ENCODE assay signal across 30 mouse cellular contexts in genomic region chr5:91977397-91977770, GRCm38 (mm10). TPM values are rescaled to one million over a fixed set of nuclear protein-coding genes. Genes with fewer than 3 reads are reported as not detected.
DNase-seq lines count a peak whose midpoint lies in the region; ATAC-seq and TF ChIP-seq lines count a peak whose summit lies in the region.
"Had no signal": no experiment of that assay in that cellular context is flagged by ENCODE, and none has a peak within 500 bp of the region (broad histone marks: within the 10 kb centered on the region; RNA-seq: fewer than 3 reads in every experiment).

No protein-coding gene starts in this region.

- no peak overlapping the region for H3K9ac ChIP-seq in CH12.LX (ENCODE audit: insufficient read depth, low read depth)
- H3K9ac ChIP-seq: embryonic facial prominence, embryonic 12.5 days; embryonic facial prominence, embryonic 15.5 days; forebrain, postnatal 0 days; heart, embryonic 12.5 days; heart, embryonic 15.5 days; hindbrain, embryonic 15.5 days had no signal

- in situ Hi-C loops in CH12.LX (cut with MboI; ENCODE audit: low pct_ligation_motif_present, low pct_unique_long_range_greater_than_20kb, low sequenced_read_pairs), result no loop called here

- no peaks in the 10 kb centered on the region for H3K9me3 ChIP-seq in CH12.LX (replicated peaks; ENCODE audit: low read length)
- H3K9me3 ChIP-seq: embryonic facial prominence, embryonic 12.5 days; embryonic facial prominence, embryonic 15.5 days; heart, embryonic 12.5 days; heart, embryonic 15.5 days; hindbrain, embryonic 15.5 days had no signal

- H3K79me2 ChIP-seq in CH12.LX (replicated peaks; ENCODE audit: control insufficient read depth, extremely low read depth, insufficient read depth, poor library complexity, severe bottlenecking), result no peaks in the 10 kb centered on the region

- no peak for TF ChIP-seq POLR2A in CH12.LX (IDR thresholded peaks at IDR 0.05; ENCODE audit: low read depth, low read length)

- no peak overlapping the region for H3K4me2 ChIP-seq in CH12.LX (ENCODE audit: insufficient read depth, low read depth, poor library complexity, severe bottlenecking)
- H3K4me2 ChIP-seq: embryonic facial prominence, embryonic 12.5 days; embryonic facial prominence, embryonic 15.5 days; heart, embryonic 12.5 days; heart, embryonic 15.5 days; hindbrain, embryonic 15.5 days had no signal

- TF ChIP-seq CTCF in CH12.LX (conservative IDR thresholded peaks at IDR 0.05 in 1 of 2, IDR thresholded peaks at IDR 0.05 in 1 of 2; ENCODE audit: low read depth in 2 of 2, low read length in 2 of 2), result no peak

- no peak for TF ChIP-seq EP300 in CH12.LX (IDR thresholded peaks at IDR 0.05; ENCODE audit: low read length)

- no peaks in the 10 kb centered on the region for H3K36me3 ChIP-seq in CH12.LX (replicated peaks in 1 of 2; ENCODE audit: control insufficient read depth in 1 of 2, insufficient read depth in 1 of 2, low read length in 1 of 2)
- H3K36me3 ChIP-seq: embryonic facial prominence, embryonic 12.5 days; embryonic facial prominence, embryonic 15.5 days; heart, embryonic 12.5 days; heart, embryonic 15.5 days; hindbrain, embryonic 15.5 days had no signal

- dilution Hi-C loops in CH12.LX (cut with MboI; ENCODE audit: extremely low pct_ligation_motif_present, extremely low pct_unique_long_range_greater_than_20kb, low sequenced_read_pairs), result no loop called here

- TF ChIP-seq RAD21 in CH12.LX (IDR thresholded peaks at IDR 0.05; ENCODE audit: low read depth, low read length), result no peak

- no peaks in the 10 kb centered on the region for H3K27me3 ChIP-seq in CH12.LX (replicated peaks)
- H3K27me3 ChIP-seq: embryonic facial prominence, embryonic 12.5 days; embryonic facial prominence, embryonic 15.5 days; heart, embryonic 12.5 days; heart, embryonic 15.5 days; hindbrain, embryonic 15.5 days had no signal

- peaks cover 7 to 11% of the 10 kb centered on the region in 2 experiments for H3K4me1 ChIP-seq in CH12.LX (ENCODE audit: control insufficient read depth in 1 of 2, insufficient read depth in 2 of 2)
- H3K4me1 ChIP-seq: embryonic facial prominence, embryonic 12.5 days; embryonic facial prominence, embryonic 15.5 days; heart, embryonic 15.5 days; hindbrain, embryonic 15.5 days had no signal

- DNase-seq in A20 (ENCODE audit: low read depth, low spot score) (peak; percentile 27), CH12.LX (ENCODE audit: extremely low read depth) (no peak), R1 (ENCODE audit: low read depth, low spot score) (peak; percentile 71)
- DNase-seq in left cerebral cortex, adult 18-20 months (ENCODE audit: low spot score in 2 of 2), result no peak
- no peak for DNase-seq in spleen, postnatal 14 days (ENCODE audit: low spot score in 2 of 2)
- DNase-seq: adrenal gland, postnatal 10 days; adrenal gland, postnatal 36 days; cerebellum, adult 18-20 months; cerebellum, adult 9-10 months; cerebellum, postnatal 14 days; forebrain, postnatal 0 days; gastrocnemius, adult 2 months; gastrocnemius, postnatal 14 days; heart, adult 2 months; heart, postnatal 14 days; heart, postnatal 4 days; kidney, adult 2 months had no signal

- H3K4me3 ChIP-seq in CH12.LX (replicated peaks in 1 of 3; ENCODE audit: low read depth in 2 of 3, low read length in 2 of 3, poor library complexity in 1 of 3), result no peak overlapping the region
- H3K4me3 ChIP-seq: embryonic facial prominence, embryonic 12.5 days; embryonic facial prominence, embryonic 15.5 days; gastrocnemius, adult 2 months; heart, adult 2 months; heart, embryonic 12.5 days; heart, embryonic 15.5 days; hindbrain, embryonic 15.5 days had no signal

- H3K27ac ChIP-seq in CH12.LX (ENCODE audit: insufficient read depth, low read depth), result no peak overlapping the region
- H3K27ac ChIP-seq: embryonic facial prominence, embryonic 12.5 days; embryonic facial prominence, embryonic 15.5 days; gastrocnemius, adult 2 months; heart, adult 2 months; heart, embryonic 15.5 days; hindbrain, embryonic 15.5 days had no signal

- ATAC-seq in megakaryocyte progenitor cell, adult 5-6 weeks (replicated peaks; ENCODE audit: poor library complexity), result peak; percentile 16; the same call in 1 of the 2 replicates
- ATAC-seq: forebrain, embryonic 14.5 days; forebrain, postnatal 0 days; intestine, postnatal 0 days had no signal

TF ChIP-seq in CH12.LX, 34 proteins besides CTCF, POLR2A, EP300 and RAD21:
- TF ChIP-seq ZC3H11A (IDR thresholded peaks at IDR 0.05; ENCODE audit: low read depth, low read length) (no peak), ELF1 (IDR thresholded peaks at IDR 0.05; ENCODE audit: low read depth, low read length) (peak; percentile 26; the same call in 1 of the 2 replicates), KAT2A (IDR thresholded peaks at IDR 0.05; ENCODE audit: insufficient replicate concordance, low read length) (no peak)

RNA-seq across cellular contexts. Expression of gene Odaph, which starts 9.9 kb away (rescaled TPM):
- total RNA-seq in CH12.LX (2012; rRNA removed) (0.25 and 0.38 TPM in 2 replicates), CH12.LX (2014; rRNA removed) (1.7 and 2.2 TPM in 2 replicates)
- 1.9 and 3.3 TPM in 2 replicates for polyA plus RNA-seq in CH12.LX (2012; ENCODE audit: insufficient read length, low read depth)
- total RNA-seq in megakaryocyte progenitor cell, adult 5-6 weeks (2015), result not detected in 2 replicates
- 0.54 TPM in 1 of 2 replicates, not detected in the other for total RNA-seq in megakaryocyte progenitor cell, adult 5-6 weeks (2017)
- total RNA-seq in left cerebral cortex, adult 18-20 months (2021), result not detected
- total RNA-seq: adrenal gland, postnatal 10 days; adrenal gland, postnatal 36 days; gastrocnemius, adult 2 months; gastrocnemius, postnatal 14 days; gastrocnemius, postnatal 4 days; heart, adult 2 months; heart, postnatal 14 days; heart, postnatal 4 days had no signal
- polyA plus RNA-seq: embryonic facial prominence, embryonic 12.5 days; forebrain, embryonic 11.5 days; forebrain, embryonic 14.5 days; frontal cortex, adult 2 months; heart, adult 2 months; heart, embryonic 12.5 days; heart, embryonic 15.5 days; hindbrain, embryonic 11.5 days; intestine, embryonic 14.5 days; intestine, postnatal 0 days had no signal

RNA-seq across cellular contexts. Expression of gene Rchy1, which starts 14.5 kb away (rescaled TPM):
- 24.4 and 32.4 TPM in 2 replicates for total RNA-seq in CH12.LX (2012; rRNA removed)
- 33.1 and 34.1 TPM in 2 replicates for total RNA-seq in CH12.LX (2014; rRNA removed)
- polyA plus RNA-seq in CH12.LX (2012; ENCODE audit: insufficient read length, low read depth), result 24.8 and 28.2 TPM in 2 replicates
- total RNA-seq in megakaryocyte progenitor cell, adult 5-6 weeks (2015), result 54.4 and 56.0 TPM in 2 replicates
- 34.3 and 36.6 TPM in 2 replicates for total RNA-seq in megakaryocyte progenitor cell, adult 5-6 weeks (2017)
- total RNA-seq in left cerebral cortex, adult 18-20 months (2021), result 10 to 100 TPM; 39.9 to 41.1 TPM

Comparison
In these comparisons a context has a peak if more than half of its experiments do, and no peak if none do; other contexts are left out.
1. DNase-seq: peak in A20 (single experiment) and R1 (single experiment); none in CH12.LX (single experiment), left cerebral cortex, adult 18-20 months (0 of 2) and spleen, postnatal 14 days (0 of 2).